Mouse (Mus musculus) ovary, adult 10 weeks (tissue): Measurements from ENCODE around the gene Tubb2a. TPM values are rescaled to one million over a fixed set of nuclear protein-coding genes. Genes with fewer than 3 reads are reported as not detected.

Source experiments
- polyA plus RNA-seq: library from polyadenylated mRNA; stranded (reverse); fragments of 350-450 nt; fragmentation: Illumina TruSeq; extraction: RNeasy Lipid Tissue Mini Kit (QIAGEN cat#74804); gene quantifications from one replicate; pipeline ENCODE4 v1.2.3, GENCODE M21; 2014

Tubb2a gene
- 4.8 TPM for polyA plus RNA-seq

GRCm38 (mm10) chr13:34077492-34078271 lies at the start of gene Tubb2a:
TSS of gene Tubb2a (minus strand) at chr13:34078007.

GRCm38 (mm10) chr13:34037172-34038055 lies 40.4 kb downstream of the Tubb2a start, which contains the start of gene Bphl:
TSS of gene Bphl (plus strand) at chr13:34037597.

Other genes with a start within 250 kb of the Tubb2a start
- gene Serpinb6e, start 234.6 kb downstream of the Tubb2a start, polyA plus RNA-seq = not detected
- gene Serpinb6c, start 172.3 kb downstream of the Tubb2a start, polyA plus RNA-seq = not detected
- 95.9 TPM for gene Nqo2, start 113.3 kb downstream of the Tubb2a start, polyA plus RNA-seq
- 43.7 TPM for gene Ripk1, start 75.6 kb downstream of the Tubb2a start, polyA plus RNA-seq
- gene Serpinb6a, start 75.2 kb downstream of the Tubb2a start, polyA plus RNA-seq = 645 TPM
- gene Bphl, start 40.4 kb downstream of the Tubb2a start, polyA plus RNA-seq = 30.9 TPM
- gene Tubb2b, start 52.5 kb upstream of the Tubb2a start, polyA plus RNA-seq = 5.3 TPM
- gene Psmg4, start 85.0 kb upstream of the Tubb2a start, polyA plus RNA-seq = 11.8 TPM